Mouse (Mus musculus): Measurements from ENCODE around the gene Kptn.

The Kptn gene

DNA sequence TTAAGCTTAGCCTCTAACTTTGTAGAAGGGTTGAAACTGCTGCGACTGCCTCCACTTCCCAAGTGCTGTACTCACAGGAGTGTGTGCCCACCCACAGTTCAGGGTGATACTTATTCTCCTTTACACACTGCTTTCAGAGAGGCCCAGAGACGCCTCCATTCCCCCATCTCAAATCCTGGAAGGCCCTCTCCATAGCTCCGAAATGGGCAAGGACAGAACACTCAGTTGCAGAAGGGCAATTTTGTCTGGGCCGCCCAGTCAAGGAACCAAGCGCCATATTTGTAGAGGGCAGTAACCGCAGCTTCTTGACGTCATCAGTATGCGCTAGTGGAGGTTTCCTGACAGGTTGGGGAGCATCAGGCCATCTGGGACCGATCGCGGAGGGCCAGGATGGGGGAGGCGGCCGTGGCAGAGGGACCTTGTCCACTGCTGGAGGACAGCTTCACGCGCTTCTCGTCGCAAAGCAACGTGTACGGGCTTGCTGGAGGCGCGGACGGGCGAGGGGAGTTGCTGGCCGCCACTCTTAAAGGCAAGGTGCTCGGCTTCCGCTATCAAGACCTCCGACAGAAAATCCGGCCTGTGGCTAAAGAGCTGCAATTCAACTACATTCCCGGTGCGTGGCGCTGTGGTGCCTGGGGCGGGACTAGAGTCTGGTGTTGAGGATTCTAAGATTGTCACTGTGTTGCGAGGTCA, at the start of gene Kptn:
Gene Kptn (plus strand): TSS at position 327 of the 693 bp plus-strand sequence.
- peak; percentile 83 to 93 for DNase-seq (ENCODE audit: low spot score in 2 of 2)

GRCm38 (mm10) chr7:16070846-16071245, 48.8 kb upstream of the Kptn start:
- DNase-seq (ENCODE audit: low spot score in 2 of 2), result no peak

DNA sequence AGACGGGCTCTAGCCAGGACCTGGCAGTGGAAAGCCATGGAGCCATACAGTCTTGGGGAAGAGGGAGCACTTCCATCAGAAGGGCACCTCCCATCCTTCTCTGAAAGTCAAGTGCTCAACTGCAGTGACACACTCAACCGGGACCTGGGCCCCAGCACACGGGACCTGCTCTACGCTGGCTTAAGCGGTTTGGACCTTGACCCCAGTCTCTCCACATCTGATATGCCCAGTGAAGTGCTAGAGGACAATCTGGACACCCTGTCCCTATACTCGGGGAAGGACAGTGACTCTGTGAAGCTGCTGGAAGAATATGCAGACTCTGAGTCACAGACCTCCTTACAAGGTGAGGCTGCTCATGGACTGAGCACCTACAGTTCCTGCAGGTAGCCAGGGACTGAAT, 47.8 kb upstream of the Kptn start:
- DNase-seq (ENCODE audit: low spot score in 2 of 2), result no peak

DNA sequence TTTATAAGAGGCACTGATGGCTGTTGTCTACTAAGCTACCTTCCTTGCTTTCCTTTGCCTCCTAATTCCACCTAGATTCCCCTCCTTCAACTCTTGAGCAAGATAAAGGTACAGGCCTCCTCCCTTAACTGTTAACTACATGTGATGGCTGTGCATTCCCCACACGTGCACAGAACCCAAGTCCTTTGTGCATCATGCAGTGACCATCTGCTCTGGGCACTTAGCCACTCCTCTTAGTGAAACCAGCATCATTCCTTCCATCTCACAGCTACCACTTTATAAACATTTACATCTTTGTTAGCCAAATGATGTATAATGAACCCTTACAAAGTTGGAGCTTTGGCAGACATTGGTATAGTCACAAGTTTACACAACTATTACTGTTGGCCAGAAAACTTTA, 39.7 kb upstream of the Kptn start:
- DNase-seq (ENCODE audit: low spot score in 2 of 2), result no peak

GRCm38 (mm10) chr7:16080581-16080980, 39.1 kb upstream of the Kptn start:
- DNase-seq (ENCODE audit: low spot score in 2 of 2), result no peak

- DNase-seq (ENCODE audit: low spot score in 2 of 2), result no peak
Observed at GRCm38 (mm10) chr7:16083361-16083760, 36.3 kb upstream of the Kptn start.

GRCm38 (mm10) chr7:16087587-16087986, 32.1 kb upstream of the Kptn start:
- DNase-seq (ENCODE audit: low spot score in 2 of 2), result no peak

DNA sequence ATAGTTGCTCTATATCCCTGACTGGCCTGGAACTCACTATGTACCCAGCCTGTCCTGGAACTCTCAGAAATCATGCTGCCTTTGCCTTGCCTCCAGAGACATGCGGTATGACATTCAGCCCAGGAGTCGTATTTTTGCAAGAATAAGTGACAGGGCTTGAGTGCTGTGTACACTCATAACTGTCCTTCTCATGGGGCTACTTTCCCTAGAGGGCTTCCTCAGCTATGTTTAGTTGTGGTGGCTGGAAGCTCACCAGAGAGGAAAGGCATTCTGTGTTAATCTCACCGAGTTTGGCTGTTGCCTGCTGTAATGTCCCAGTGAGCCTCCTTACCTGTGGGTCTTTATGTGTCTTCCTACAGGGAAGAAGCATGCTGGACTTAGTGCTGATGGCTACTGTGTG, 25.1 kb upstream of the Kptn start:
- DNase-seq (ENCODE audit: low spot score in 2 of 2), result no peak

DNA sequence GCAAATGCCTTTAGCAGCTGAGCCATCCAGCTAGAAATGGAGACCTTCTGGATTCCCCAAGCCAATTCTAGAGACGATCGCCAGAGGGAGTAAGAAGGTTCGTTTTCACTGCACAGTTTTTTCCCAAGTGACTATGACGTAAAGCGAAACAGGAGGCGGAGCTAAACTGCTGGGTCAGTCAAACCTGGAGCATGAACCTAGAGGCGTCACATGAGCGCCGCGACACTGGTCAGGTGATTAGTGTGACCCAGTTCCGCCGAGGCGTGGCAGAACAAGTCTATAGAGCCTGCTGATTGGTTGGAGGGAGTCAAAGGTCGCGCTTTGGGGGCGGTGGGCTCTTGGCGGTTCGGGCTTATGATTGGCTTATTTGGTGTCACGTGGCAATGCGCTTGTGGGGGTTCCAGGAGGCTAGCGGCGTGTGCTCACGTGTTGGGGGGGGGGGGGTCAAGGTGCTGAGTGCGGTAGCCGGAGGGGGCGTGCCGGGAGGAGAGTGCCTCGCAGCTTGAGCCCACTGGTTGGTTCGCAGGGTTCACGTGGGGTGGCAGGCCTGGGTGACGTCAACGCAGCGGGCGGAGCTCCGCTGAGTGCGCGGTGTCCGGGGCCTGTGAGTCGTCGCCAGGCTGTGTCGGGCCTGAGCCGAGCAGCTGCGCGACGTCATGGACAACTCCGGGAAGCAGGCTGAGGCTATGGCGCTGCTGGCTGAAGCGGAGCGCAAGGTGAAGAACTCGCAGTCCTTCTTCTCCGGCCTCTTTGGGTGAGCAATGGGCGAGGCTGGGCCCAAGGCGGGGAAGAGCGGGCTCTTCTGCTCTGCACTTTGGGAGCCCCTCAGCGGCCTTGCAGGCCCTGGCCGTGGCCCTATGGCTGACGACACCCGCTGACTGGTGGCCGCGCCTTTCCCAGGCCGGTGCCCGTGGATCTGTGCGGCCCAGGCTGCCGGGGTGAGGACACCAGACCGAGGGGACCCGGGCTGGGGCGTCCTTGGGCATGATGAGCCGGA, 21.4 kb upstream of the Kptn start, which contains the start of gene Napa:
Gene Napa (plus strand): TSS at position 438 of the 997 bp plus-strand sequence.
- peak; percentile 100 for DNase-seq (ENCODE audit: low spot score in 2 of 2)

- no peak for DNase-seq (ENCODE audit: low spot score in 2 of 2)
Observed at GRCm38 (mm10) chr7:16099901-16100300, 19.8 kb upstream of the Kptn start.

GRCm38 (mm10) chr7:16101081-16101480, 18.6 kb upstream of the Kptn start:
- no peak for DNase-seq (ENCODE audit: low spot score in 2 of 2)

DNA sequence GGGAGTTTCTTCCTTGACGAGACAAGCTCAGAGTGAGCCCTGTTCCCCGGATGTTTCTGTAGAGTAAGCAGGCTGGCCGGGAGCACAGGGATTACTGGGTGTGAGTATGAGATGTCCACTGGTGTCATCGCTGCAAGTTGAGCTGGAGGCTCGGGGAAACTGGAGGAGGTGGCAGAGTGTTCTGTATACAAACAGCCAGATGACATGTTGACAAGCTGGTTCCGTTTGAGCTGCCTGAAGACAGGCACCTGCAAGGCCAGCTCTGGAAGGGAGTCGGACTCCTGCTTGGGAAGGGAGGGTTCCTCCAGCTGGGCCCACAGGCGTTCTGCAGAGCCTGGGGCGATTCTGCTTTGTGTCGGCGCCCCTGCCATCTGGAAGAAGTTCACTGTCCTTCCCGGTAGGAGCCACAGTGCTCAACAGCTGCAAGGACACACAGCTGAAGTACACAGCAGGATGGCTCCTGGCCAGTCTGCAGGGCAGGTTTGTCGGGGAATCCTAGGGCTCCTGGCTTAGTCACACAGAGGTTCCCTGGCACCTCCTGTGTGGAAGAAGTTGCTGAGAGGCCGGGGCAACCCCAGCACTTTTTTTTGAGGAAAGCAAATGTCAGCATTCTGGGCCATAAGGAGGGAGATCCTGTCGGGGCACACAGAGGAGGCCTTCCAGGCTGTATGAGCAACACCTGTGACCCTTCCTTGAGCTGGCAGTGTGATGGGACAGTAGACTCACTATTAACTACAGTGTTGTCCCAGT, 17.8 kb upstream of the Kptn start:
- DNase-seq (ENCODE audit: low spot score in 2 of 2), result no peak

DNA sequence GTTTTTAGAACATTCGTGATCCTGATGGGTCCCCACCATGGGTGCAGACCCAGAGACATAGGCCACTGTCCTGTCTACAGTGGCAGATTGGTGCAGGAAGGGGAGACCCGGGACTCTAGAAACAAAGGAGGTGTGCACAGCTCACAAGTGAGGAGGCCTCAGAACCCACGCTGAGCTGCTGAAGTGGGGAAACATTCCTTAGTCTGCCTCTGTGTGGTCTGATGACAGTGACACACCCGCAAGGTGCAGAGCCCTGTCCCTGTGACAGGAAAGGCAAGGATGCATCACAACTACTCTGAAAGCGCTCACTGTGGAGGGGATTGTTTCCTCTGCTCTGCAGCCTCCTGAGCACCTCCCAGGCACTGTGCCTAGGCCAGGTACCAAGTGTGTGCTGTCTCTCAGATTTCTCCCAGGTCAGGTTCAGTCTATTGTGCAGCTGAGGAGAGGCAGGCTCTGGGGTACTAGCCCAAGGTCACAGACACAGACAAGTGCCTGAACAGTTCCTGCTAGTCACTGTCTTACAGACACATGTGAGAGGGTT, 16.9 kb upstream of the Kptn start:
- no peak for DNase-seq (ENCODE audit: low spot score in 2 of 2)

GRCm38 (mm10) chr7:16103760-16104159, 15.9 kb upstream of the Kptn start:
- peak; percentile 84 to 88 for DNase-seq (ENCODE audit: low spot score in 2 of 2)

GRCm38 (mm10) chr7:16104611-16105388, 14.9 kb upstream of the Kptn start:
- no peak for DNase-seq (ENCODE audit: low spot score in 2 of 2)

GRCm38 (mm10) chr7:16108886-16109542, 10.7 kb upstream of the Kptn start:
- DNase-seq (ENCODE audit: low spot score in 2 of 2), result no peak

- DNase-seq (ENCODE audit: low spot score in 2 of 2), result no peak
Observed at GRCm38 (mm10) chr7:16110158-16110557, 9.5 kb upstream of the Kptn start.

GRCm38 (mm10) chr7:16111284-16112090, 8.2 kb upstream of the Kptn start:
- DNase-seq (ENCODE audit: low spot score in 2 of 2), result no peak

DNA sequence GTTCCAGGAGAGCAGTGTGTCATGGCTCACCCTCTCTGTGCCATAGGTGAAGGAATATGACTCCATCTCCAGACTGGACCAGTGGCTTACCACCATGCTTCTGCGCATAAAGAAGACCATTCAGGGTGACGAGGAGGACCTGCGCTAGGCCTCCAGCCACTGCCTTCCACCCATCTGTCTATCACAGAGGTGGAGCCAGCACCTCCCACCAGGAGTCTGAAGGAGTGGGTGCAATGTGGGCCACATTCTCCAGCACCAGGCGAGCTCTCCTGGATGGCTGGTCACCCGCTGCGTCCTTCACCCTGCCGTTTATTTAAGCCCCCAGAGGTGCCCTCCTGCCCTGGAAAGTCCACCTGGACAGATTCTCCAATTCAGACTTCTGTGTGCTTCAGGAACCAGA, 3.3 kb upstream of the Kptn start:
- no peak for DNase-seq (ENCODE audit: low spot score in 2 of 2)

DNA sequence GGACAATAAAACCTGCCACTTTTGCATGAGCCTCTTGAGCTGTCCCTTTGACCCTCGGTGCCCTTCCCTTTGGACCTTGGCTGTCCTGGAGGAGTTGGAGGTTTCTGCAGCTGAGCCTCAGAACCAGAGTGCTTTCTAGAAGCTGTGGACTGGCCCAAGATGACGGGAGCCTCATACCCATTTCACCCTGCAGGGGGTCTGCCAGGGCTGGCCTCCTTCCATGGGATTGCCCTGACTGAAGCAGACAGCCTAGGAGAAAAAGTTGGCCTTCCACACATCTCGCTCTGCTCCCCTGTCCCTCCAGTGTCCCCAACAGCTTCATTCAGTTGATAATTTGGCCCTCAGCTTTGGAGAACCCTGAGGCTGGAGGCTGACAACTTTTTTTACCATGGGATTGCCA, 2.6 kb upstream of the Kptn start:
- DNase-seq (ENCODE audit: low spot score in 2 of 2), result no peak
